Mouse (Mus musculus): ENCODE data around the gene Ntpcr. TPM values are rescaled to one million over a fixed set of nuclear protein-coding genes. Genes with fewer than 3 reads are reported as not detected.

The Ntpcr gene
- 47.9 and 51.5 TPM in 2 replicates for polyA plus RNA-seq (2012; rRNA removed)

GRCm38 (mm10) chr8:125729746-125730145 is at the start of gene Ntpcr:
Gene Ntpcr, plus strand, starts transcription at chr8:125729963.
- no peak for DNase-seq (ENCODE audit: extremely low spot score in 1 of 2, low spot score in 1 of 2)

GRCm38 (mm10) chr8:125680851-125681408 is 48.8 kb upstream of the Ntpcr start:
- no peak for DNase-seq (ENCODE audit: extremely low spot score in 1 of 2, low spot score in 1 of 2)

GRCm38 (mm10) chr8:125685216-125685760 is 44.5 kb upstream of the Ntpcr start:
- no peak for DNase-seq (ENCODE audit: extremely low spot score in 1 of 2, low spot score in 1 of 2)

GRCm38 (mm10) chr8:125686221-125686865 is 43.4 kb upstream of the Ntpcr start:
- peak in 1 of 2 experiments; percentile 15 for DNase-seq (ENCODE audit: extremely low spot score in 1 of 2, low spot score in 1 of 2)

GRCm38 (mm10) chr8:125690166-125690915 is 39.4 kb upstream of the Ntpcr start:
- DNase-seq (ENCODE audit: extremely low spot score in 1 of 2, low spot score in 1 of 2): no peak

- no peak for DNase-seq (ENCODE audit: extremely low spot score in 1 of 2, low spot score in 1 of 2)
Measured at GRCm38 (mm10) chr8:125690961-125691360, 38.8 kb upstream of the Ntpcr start.

- DNase-seq (ENCODE audit: extremely low spot score in 1 of 2, low spot score in 1 of 2): no peak
Measured at GRCm38 (mm10) chr8:125692447-125692846, 37.3 kb upstream of the Ntpcr start.

GRCm38 (mm10) chr8:125693197-125693596 is 36.6 kb upstream of the Ntpcr start:
- no peak for DNase-seq (ENCODE audit: extremely low spot score in 1 of 2, low spot score in 1 of 2)

- DNase-seq (ENCODE audit: extremely low spot score in 1 of 2, low spot score in 1 of 2): no peak
Measured at GRCm38 (mm10) chr8:125695951-125696350, 33.8 kb upstream of the Ntpcr start.

GRCm38 (mm10) chr8:125699391-125700025 is 30.3 kb upstream of the Ntpcr start:
- DNase-seq (ENCODE audit: extremely low spot score in 1 of 2, low spot score in 1 of 2): no peak

- DNase-seq (ENCODE audit: extremely low spot score in 1 of 2, low spot score in 1 of 2): no peak
Measured at GRCm38 (mm10) chr8:125700407-125700806, 29.4 kb upstream of the Ntpcr start.

GRCm38 (mm10) chr8:125702868-125703473 is 26.8 kb upstream of the Ntpcr start:
- no peak for DNase-seq (ENCODE audit: extremely low spot score in 1 of 2, low spot score in 1 of 2)

- no peak for DNase-seq (ENCODE audit: extremely low spot score in 1 of 2, low spot score in 1 of 2)
Measured at GRCm38 (mm10) chr8:125704434-125704833, 25.3 kb upstream of the Ntpcr start.

- DNase-seq (ENCODE audit: extremely low spot score in 1 of 2, low spot score in 1 of 2): no peak
Measured at GRCm38 (mm10) chr8:125705816-125706215, 23.9 kb upstream of the Ntpcr start.

- no peak for DNase-seq (ENCODE audit: extremely low spot score in 1 of 2, low spot score in 1 of 2)
Measured at GRCm38 (mm10) chr8:125709171-125709570, 20.6 kb upstream of the Ntpcr start.

- DNase-seq (ENCODE audit: extremely low spot score in 1 of 2, low spot score in 1 of 2): no peak
Measured at GRCm38 (mm10) chr8:125711514-125711913, 18.2 kb upstream of the Ntpcr start.

- DNase-seq (ENCODE audit: extremely low spot score in 1 of 2, low spot score in 1 of 2): no peak
Measured at GRCm38 (mm10) chr8:125716211-125716610, 13.6 kb upstream of the Ntpcr start.

- DNase-seq (ENCODE audit: extremely low spot score in 1 of 2, low spot score in 1 of 2): no peak
Measured at GRCm38 (mm10) chr8:125716613-125717012, 13.2 kb upstream of the Ntpcr start.

GRCm38 (mm10) chr8:125718914-125719313 is 10.8 kb upstream of the Ntpcr start:
- DNase-seq (ENCODE audit: extremely low spot score in 1 of 2, low spot score in 1 of 2): no peak

- DNase-seq (ENCODE audit: extremely low spot score in 1 of 2, low spot score in 1 of 2): no peak
Measured at GRCm38 (mm10) chr8:125722675-125723074, 7.1 kb upstream of the Ntpcr start.

- DNase-seq (ENCODE audit: extremely low spot score in 1 of 2, low spot score in 1 of 2): no peak
Measured at GRCm38 (mm10) chr8:125723437-125723836, 6.3 kb upstream of the Ntpcr start.
